Mouse (Mus musculus): Measurements from ENCODE around the gene Pgbd1. TPM values are rescaled to one million over a fixed set of nuclear protein-coding genes. Genes with fewer than 3 reads are reported as not detected.

Gene Pgbd1
- polyA plus RNA-seq, 1 experiment, result 0.07 TPM

GRCm38 (mm10) chr13:21454133-21454532 is 13.3 kb upstream of the Pgbd1 start:
- peaks cover 19% of the 10 kb centered on the region for H3K27me3 ChIP-seq (replicated peaks)
- H3K36me3 ChIP-seq (replicated peaks; ENCODE audit: low read length), result peaks cover 12% of the 10 kb centered on the region
- H3K4me3 ChIP-seq (replicated peaks), result no peak overlapping the region
- no peaks in the 10 kb centered on the region for H3K9me3 ChIP-seq
- peaks cover 18% of the 10 kb centered on the region for H3K4me1 ChIP-seq
- TF ChIP-seq FLI1 (IDR thresholded peaks at IDR 0.05; ENCODE audit: low read length), result no peak
- no peak for TF ChIP-seq GATA1 (IDR thresholded peaks at IDR 0.05; ENCODE audit: borderline replicate concordance, low read length)

- H3K36me3 ChIP-seq (replicated peaks; ENCODE audit: low read length), result peaks cover 19% of the 10 kb centered on the region
- peaks cover 24% of the 10 kb centered on the region for H3K4me1 ChIP-seq
- TF ChIP-seq FLI1 (IDR thresholded peaks at IDR 0.05; ENCODE audit: low read length), result no peak
- TF ChIP-seq GATA1 (IDR thresholded peaks at IDR 0.05; ENCODE audit: borderline replicate concordance, low read length), result no peak
- no peaks in the 10 kb centered on the region for H3K9me3 ChIP-seq
- H3K27me3 ChIP-seq (replicated peaks), result peaks cover 19% of the 10 kb centered on the region
- H3K4me3 ChIP-seq (replicated peaks), result peak within 1 kb of the TSS; percentile 96
Measured at GRCm38 (mm10) chr13:21453449-21453848, 12.6 kb upstream of the Pgbd1 start, which contains the start of gene Zscan26. Zscan26 (minus strand) TSS chr13:21453730.

GRCm38 (mm10) chr13:21453042-21453441 is 12.2 kb upstream of the Pgbd1 start:
- Histone ChIP-seq H3K4me1 (peaks cover 27% of the 10 kb centered on the region), H3K27me3 (replicated peaks) (peaks cover 19% of the 10 kb centered on the region), H3K9me3 (no peaks in the 10 kb centered on the region), H3K36me3 (replicated peaks; ENCODE audit: low read length) (peaks cover 23% of the 10 kb centered on the region), H3K4me3 (replicated peaks) (peak overlapping the region; percentile 96)
- no peak for TF ChIP-seq FLI1 (IDR thresholded peaks at IDR 0.05; ENCODE audit: low read length)
- no peak for TF ChIP-seq GATA1 (IDR thresholded peaks at IDR 0.05; ENCODE audit: borderline replicate concordance, low read length)

- Histone ChIP-seq H3K4me1 (peaks cover 26% of the 10 kb centered on the region), H3K4me3 (replicated peaks) (no peak overlapping the region), H3K27me3 (replicated peaks) (no peaks in the 10 kb centered on the region), H3K36me3 (replicated peaks; ENCODE audit: low read length) (peaks cover 71% of the 10 kb centered on the region), H3K9me3 (no peaks in the 10 kb centered on the region)
- TF ChIP-seq FLI1 (IDR thresholded peaks at IDR 0.05; ENCODE audit: low read length), result no peak
- TF ChIP-seq GATA1 (IDR thresholded peaks at IDR 0.05; ENCODE audit: borderline replicate concordance, low read length), result no peak
Measured at GRCm38 (mm10) chr13:21447856-21448614, 7.2 kb upstream of the Pgbd1 start.

- Histone ChIP-seq H3K9me3 (no peaks in the 10 kb centered on the region), H3K4me3 (replicated peaks) (no peak overlapping the region), H3K4me1 (peaks cover 14% of the 10 kb centered on the region), H3K36me3 (replicated peaks; ENCODE audit: low read length) (peaks cover 74% of the 10 kb centered on the region), H3K27me3 (replicated peaks) (no peaks in the 10 kb centered on the region)
- TF ChIP-seq FLI1 (IDR thresholded peaks at IDR 0.05; ENCODE audit: low read length), result no peak
- no peak for TF ChIP-seq GATA1 (IDR thresholded peaks at IDR 0.05; ENCODE audit: borderline replicate concordance, low read length)
Measured at GRCm38 (mm10) chr13:21446796-21447195, 5.9 kb upstream of the Pgbd1 start.

GRCm38 (mm10) chr13:21441207-21441572 is 332 bp upstream of the Pgbd1 start:
- Histone ChIP-seq H3K27me3 (replicated peaks) (no peaks in the 10 kb centered on the region), H3K36me3 (replicated peaks; ENCODE audit: low read length) (peaks cover 35% of the 10 kb centered on the region), H3K4me1 (peaks cover 23% of the 10 kb centered on the region), H3K4me3 (replicated peaks) (peak overlapping the region; percentile 93), H3K9me3 (no peaks in the 10 kb centered on the region)
- no peak for TF ChIP-seq GATA1 (IDR thresholded peaks at IDR 0.05; ENCODE audit: borderline replicate concordance, low read length)
- no peak for TF ChIP-seq FLI1 (IDR thresholded peaks at IDR 0.05; ENCODE audit: low read length)

- H3K4me1 ChIP-seq, result peaks cover 45% of the 10 kb centered on the region
Measured at GRCm38 (mm10) chr13:21435476-21435875, 5.4 kb downstream of the Pgbd1 start.

GRCm38 (mm10) chr13:21427631-21428030 is 13.2 kb downstream of the Pgbd1 start:
- Histone ChIP-seq H3K36me3 (replicated peaks; ENCODE audit: low read length) (no peaks in the 10 kb centered on the region), H3K9me3 (no peaks in the 10 kb centered on the region), H3K4me1 (peaks cover 50% of the 10 kb centered on the region), H3K27me3 (replicated peaks) (no peaks in the 10 kb centered on the region), H3K4me3 (replicated peaks) (no peak overlapping the region)
- no peak for TF ChIP-seq FLI1 (IDR thresholded peaks at IDR 0.05; ENCODE audit: low read length)
- no peak for TF ChIP-seq GATA1 (IDR thresholded peaks at IDR 0.05; ENCODE audit: borderline replicate concordance, low read length)

More at GRCm38 (mm10) chr13:21435476-21435875, 5.4 kb downstream of the Pgbd1 start:
- H3K27me3 ChIP-seq (replicated peaks), result no peaks in the 10 kb centered on the region
- TF ChIP-seq FLI1 (IDR thresholded peaks at IDR 0.05; ENCODE audit: low read length) (no peak), GATA1 (IDR thresholded peaks at IDR 0.05; ENCODE audit: borderline replicate concordance, low read length) (no peak)
- H3K36me3 ChIP-seq (replicated peaks; ENCODE audit: low read length), result peaks cover 6% of the 10 kb centered on the region
- H3K9me3 ChIP-seq, result no peaks in the 10 kb centered on the region
- H3K4me3 ChIP-seq (replicated peaks), result no peak overlapping the region

GRCm38 (mm10) chr13:21423301-21423700 is 17.6 kb downstream of the Pgbd1 start:
- Histone ChIP-seq H3K9me3 (no peaks in the 10 kb centered on the region), H3K27me3 (replicated peaks) (no peaks in the 10 kb centered on the region), H3K4me1 (peaks cover 53% of the 10 kb centered on the region), H3K36me3 (replicated peaks; ENCODE audit: low read length) (no peaks in the 10 kb centered on the region), H3K4me3 (replicated peaks) (peak overlapping the region; percentile 18)
- no peak for TF ChIP-seq FLI1 (IDR thresholded peaks at IDR 0.05; ENCODE audit: low read length)
- TF ChIP-seq GATA1 (IDR thresholded peaks at IDR 0.05; ENCODE audit: borderline replicate concordance, low read length), result no peak

- peaks cover 56% of the 10 kb centered on the region for H3K4me1 ChIP-seq
- H3K4me3 ChIP-seq (replicated peaks), result peak overlapping the region; percentile 35
- no peaks in the 10 kb centered on the region for H3K9me3 ChIP-seq
- H3K27me3 ChIP-seq (replicated peaks), result no peaks in the 10 kb centered on the region
- no peaks in the 10 kb centered on the region for H3K36me3 ChIP-seq (replicated peaks; ENCODE audit: low read length)
- TF ChIP-seq GATA1 (IDR thresholded peaks at IDR 0.05; ENCODE audit: borderline replicate concordance, low read length) (no peak), FLI1 (IDR thresholded peaks at IDR 0.05; ENCODE audit: low read length) (no peak)
Measured at GRCm38 (mm10) chr13:21418865-21419264, 22.0 kb downstream of the Pgbd1 start.
